Mouse (Mus musculus) bone marrow, adult 2 months (tissue): ENCODE measurements at regions not wholly inside any gene's neighbourhood (a gene's known extent, or its start where the extent isn't known, plus 50 kb on each side); places are given as distances from the start of the nearest gene placed in this dataset.

Experiments
- H3K27ac ChIP-seq: fragments of 200-500 bp; 2 replicates; pipeline ENCODE4 v1.5.1; 2012; ENCODE audit warnings: low read depth, mild to moderate bottlenecking, control low read depth, inconsistent platforms, low read length; ENCODE audit not compliant: control insufficient read depth, poor library complexity, insufficient read depth
- H3K4me1 ChIP-seq: fragments of 200-500 bp; 2 replicates; pipeline ENCODE4 v1.6.1; 2011; ENCODE audit warnings: low read length; ENCODE audit not compliant: control insufficient read depth, insufficient read depth
- H3K4me3 ChIP-seq: fragments of 200-500 bp; replicated peaks from 2 replicates; pipeline ENCODE3; 2011; ENCODE audit warnings: mild to moderate bottlenecking, low read depth, low read length, control low read depth; ENCODE audit not compliant: control insufficient read depth
- CTCF ChIP-seq: fragments of 200-500 bp; IDR thresholded peaks from 2 replicates; pipeline ENCODE4 v1.5.1; 2011; ENCODE audit warnings: low read length, control low read depth; ENCODE audit not compliant: control insufficient read depth, insufficient read depth
- POLR2A ChIP-seq: fragments of 200-500 bp; IDR thresholded peaks from 2 replicates; pipeline ENCODE4 v1.6.1; 2011; ENCODE audit warnings: low read depth, mild to moderate bottlenecking, control low read depth, low read length, borderline replicate concordance; ENCODE audit not compliant: control insufficient read depth
- WGBS: fragments of 180-500 bp; shearing (Covaris S2); methylation state at CpG from one replicate; pipeline ENCODE4 v1.1.7; 2018; 5-methylcytosine and 5-hydroxymethylcytosine counted together

DNA sequence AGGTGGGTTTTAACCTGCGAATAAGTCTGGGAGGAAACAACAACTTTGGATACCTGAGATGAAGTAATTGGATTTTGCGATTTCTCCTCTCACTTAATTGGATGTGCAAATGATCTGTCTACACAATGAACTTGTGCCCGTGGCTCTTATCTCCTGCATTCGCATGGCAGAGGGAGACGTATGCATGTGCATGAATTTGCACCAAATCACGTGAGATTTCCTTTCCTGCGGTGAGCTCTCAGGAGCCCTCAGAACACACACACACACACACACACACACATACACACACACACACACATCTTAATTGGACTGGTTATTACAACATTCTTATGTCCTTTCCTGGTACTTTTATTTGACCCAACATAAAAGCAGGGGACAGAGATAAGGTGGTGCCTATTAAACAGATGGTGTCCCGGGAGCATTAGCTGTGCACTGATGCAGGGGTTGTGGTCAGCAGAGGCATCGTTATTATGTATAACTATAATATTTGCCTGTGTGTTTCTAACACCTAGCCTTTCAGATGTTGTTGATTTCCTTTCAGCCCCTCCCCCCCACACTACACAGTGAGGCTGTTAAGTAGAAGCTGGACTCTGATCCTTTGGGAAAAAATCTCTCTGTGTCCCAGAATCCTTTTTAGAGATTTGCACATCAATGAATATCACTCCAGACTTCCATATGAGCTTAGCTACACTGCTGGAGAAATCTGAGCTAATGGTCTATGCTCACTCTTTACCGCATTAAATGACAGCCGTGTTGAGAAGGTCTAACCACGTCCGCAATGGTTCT lies 166.3 kb downstream of the Arrdc4 start:
- no peak overlapping the region for H3K4me3 ChIP-seq
- WGBS, result 79% methylated on average over 13 of the region's 13 CpGs
- no peak for TF ChIP-seq CTCF
- TF ChIP-seq POLR2A, result no peak
- H3K27ac ChIP-seq, result no peak overlapping the region
- no peaks in the 10 kb centered on the region for H3K4me1 ChIP-seq

DNA sequence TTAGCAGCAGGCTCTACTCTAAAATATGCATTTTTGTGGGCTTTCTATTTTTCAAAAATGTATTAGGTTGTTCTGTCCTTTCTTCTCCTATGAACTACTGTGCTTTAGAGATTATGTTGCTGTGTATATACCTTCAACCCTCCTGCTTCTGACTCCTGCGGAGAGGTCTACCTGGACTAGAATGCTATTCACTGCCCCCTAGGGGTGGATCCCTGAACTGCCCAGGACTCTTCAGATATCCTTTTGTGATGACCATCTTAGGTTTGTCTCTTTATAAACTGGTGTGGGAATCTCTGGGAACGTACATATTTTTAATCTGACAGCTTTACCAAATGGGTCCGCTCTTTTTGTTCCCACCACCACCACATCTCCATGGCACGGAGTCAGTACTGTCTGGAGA lies 168.4 kb downstream of the Arrdc4 start:
- TF ChIP-seq POLR2A (no peak), CTCF (peak; percentile 30; the same call in 1 of the 2 replicates)
- Histone ChIP-seq H3K4me1 (no peaks in the 10 kb centered on the region), H3K27ac (no peak overlapping the region), H3K4me3 (no peak overlapping the region)
- 25% methylated on average over 4 of the region's 4 CpGs for WGBS

DNA sequence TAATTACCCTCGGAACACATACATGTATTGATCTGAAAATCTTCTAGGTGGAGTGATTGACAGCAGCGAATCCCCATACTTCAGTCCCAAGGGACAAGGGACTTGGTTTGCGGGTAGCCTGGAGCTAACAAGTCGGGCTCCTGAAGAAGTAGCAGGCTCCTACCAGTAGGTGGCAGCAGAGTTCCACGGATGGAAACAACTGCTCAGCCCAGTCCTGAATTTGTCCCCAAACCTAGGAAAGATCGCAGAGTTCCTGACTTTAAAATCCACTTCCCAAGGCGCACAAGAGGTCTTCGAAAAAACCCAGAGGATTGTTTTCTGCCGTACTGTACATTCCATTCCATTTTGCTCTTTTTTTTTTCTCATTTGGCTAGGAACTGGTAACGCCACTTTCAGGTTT lies 169.4 kb downstream of the Arrdc4 start:
- no peaks in the 10 kb centered on the region for H3K4me1 ChIP-seq
- 6% methylated on average over 10 of the region's 10 CpGs for WGBS
- H3K27ac ChIP-seq, result no peak overlapping the region
- TF ChIP-seq POLR2A (no peak), CTCF (peak; percentile 92)
- H3K4me3 ChIP-seq, result no peak overlapping the region

DNA sequence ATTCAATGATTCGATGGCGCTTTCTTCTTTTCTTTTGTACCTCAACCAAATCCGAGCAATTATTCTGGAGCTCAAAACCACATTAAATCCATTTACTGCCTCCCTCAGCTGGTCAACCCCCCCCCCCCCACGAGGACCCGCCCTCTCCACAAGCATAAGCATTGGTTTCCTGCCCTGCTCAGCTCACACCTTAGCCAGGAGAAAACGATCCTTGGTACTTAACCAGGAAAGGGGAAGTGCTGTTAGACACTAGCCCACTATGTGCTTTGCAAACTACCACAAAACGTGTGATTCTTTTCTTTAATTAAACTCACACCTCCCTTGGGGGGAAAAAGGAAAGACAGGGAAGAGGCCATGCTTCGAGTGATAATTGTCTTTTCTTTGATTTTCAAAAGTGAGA lies 169.8 kb downstream of the Arrdc4 start:
- TF ChIP-seq CTCF (no peak), POLR2A (no peak)
- Histone ChIP-seq H3K27ac (no peak overlapping the region), H3K4me3 (no peak overlapping the region), H3K4me1 (no peaks in the 10 kb centered on the region)
- WGBS, result 27% methylated on average over 8 of the region's 8 CpGs

DNA sequence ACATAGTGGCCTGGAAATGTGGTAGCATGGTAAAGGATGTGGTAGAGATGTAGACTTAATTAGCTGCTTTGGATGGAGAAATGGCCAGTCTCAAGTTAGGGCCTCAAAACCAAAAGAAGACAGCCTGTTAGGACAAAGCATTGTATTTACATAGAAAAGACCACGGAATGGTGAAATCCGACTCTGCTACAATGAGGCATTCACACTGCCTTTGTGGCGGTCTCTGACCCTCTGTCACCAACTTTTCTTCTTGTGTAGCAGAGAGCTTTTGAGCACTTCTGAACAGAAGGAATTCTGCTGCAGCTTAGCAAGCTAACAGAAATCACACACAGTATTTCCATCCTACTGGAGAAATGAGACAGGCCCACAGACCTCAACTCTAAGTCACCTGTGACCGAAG lies 177.7 kb downstream of the Arrdc4 start:
- no peak overlapping the region for H3K27ac ChIP-seq
- H3K4me3 ChIP-seq, result no peak overlapping the region
- no peaks in the 10 kb centered on the region; the same call in 1 of the 2 replicates for H3K4me1 ChIP-seq
- TF ChIP-seq CTCF, result no peak
- TF ChIP-seq POLR2A, result no peak
- WGBS, result 65% methylated on average over 4 of the region's 4 CpGs

DNA sequence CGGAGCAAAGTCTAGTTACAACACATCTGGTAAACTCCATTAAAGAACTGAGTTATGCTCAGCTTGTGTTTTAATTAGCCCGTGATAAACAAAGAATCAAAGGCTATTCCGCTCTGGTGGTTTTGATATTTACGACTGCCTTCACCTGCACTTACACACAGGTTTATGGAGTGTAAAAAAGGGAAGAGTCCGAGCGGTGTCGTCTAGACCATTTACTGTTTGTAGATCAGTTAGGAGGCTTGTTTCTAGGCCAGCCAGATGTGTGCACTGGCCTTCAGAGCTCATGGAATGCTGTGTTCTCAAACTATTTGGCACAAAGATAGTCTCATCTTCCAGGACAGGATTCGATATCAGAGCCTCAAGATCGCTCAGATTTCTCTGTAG lies 180.9 kb downstream of the Arrdc4 start:
- Histone ChIP-seq H3K27ac (no peak overlapping the region), H3K4me1 (no peaks in the 10 kb centered on the region), H3K4me3 (no peak overlapping the region)
- TF ChIP-seq CTCF, result no peak
- no peak for TF ChIP-seq POLR2A
- 76% methylated on average over 9 of the region's 9 CpGs for WGBS

DNA sequence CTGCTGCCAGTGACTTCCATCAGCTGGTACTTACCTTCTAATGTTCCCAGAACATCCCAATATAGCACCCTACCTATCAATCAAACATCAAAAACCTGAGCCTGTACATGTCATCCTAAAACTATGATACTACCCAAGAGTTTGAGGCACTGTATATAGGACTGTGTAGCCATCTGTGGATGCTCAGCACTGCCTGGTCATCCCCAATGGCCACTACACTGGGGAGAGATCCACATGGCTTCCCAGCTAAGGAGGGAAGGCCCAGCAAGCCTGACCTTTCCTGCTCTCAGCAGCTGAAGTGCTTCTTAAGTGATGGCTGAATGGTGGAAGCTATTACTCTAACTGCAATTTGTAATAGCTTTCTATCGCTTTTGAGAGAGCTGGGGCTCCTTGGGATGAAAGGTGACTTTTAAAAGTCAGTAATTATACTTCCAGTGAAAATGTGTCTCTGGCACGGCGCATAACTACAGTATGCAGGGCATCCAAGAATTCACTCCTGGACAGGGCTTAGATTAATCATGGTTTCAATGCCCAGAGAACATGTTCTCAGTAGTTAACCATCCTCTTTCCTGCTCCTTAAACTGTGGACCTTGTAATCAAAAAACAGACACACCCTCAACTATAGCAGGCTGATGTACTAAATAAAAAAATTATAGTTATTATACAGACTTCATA lies 181.5 kb downstream of the Arrdc4 start:
- 89% methylated on average over 3 of the region's 3 CpGs for WGBS
- H3K4me3 ChIP-seq, result no peak overlapping the region
- H3K4me1 ChIP-seq, result no peaks in the 10 kb centered on the region
- H3K27ac ChIP-seq, result no peak overlapping the region
- TF ChIP-seq POLR2A (no peak), CTCF (no peak)

DNA sequence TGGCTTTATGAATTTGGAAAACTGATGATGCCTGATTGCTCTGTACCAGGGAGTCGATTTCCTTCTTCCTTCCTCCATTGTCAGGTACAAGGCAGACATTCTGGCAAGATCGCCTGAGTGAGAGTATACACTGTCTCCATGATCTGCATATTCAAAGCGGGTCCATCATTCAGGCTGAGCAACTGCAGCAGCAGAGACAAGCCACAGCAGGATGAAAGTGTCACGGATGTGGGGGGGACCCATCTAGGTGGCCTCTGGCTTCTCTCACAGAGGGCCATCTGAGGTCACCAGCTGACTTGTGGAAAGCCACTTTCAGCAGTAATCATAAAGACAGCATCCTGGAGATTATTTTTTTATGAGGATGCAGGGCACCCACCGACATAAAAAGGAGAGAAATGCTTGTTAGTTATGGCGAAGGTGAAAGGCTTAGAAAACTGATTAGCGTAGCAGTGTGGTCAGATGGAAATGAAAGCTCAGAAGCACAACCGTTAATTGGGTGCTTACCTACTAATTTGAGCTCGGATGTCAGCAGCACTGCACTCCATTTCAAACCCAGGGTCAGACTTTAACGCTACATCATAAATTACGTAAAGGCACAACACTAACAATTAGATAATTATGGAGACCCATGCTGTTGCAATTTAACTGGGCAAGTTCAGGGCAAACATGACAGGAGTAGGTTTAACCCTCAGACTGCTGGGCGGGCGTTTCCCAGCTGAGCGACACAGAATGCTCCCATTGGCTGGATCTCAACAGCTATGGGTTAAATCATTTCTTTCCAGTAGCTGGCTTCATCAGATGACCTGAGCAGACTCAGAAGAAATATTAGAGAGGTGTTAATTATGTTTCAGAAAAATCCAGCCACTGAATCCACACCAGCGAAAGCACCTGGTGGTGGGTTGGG lies 189.3 kb downstream of the Arrdc4 start:
- WGBS, result 64% methylated on average over 15 of the region's 15 CpGs
- H3K27ac ChIP-seq, result no peak overlapping the region
- TF ChIP-seq POLR2A (no peak), CTCF (no peak)
- H3K4me1 ChIP-seq, result no peaks in the 10 kb centered on the region
- H3K4me3 ChIP-seq, result no peak overlapping the region
